Mouse (Mus musculus) cerebellum, adult 11 months (tissue): Measurements from ENCODE around the gene Med12.
A peak's percentile ranks its signal among the peaks of the same experiment; 100 is the strongest.
"Not testable (repeated sequence)": the region's sequence is repeated elsewhere in the genome, so short reads cannot be mapped to it uniquely, and the experiment has no call there.

Experiments
- DNase-seq: peaks from one replicate; pipeline ENCODE4 v3.0.0; 2022

Med12 gene

GRCm38 (mm10) chrX:101300427-101301030 lies 26.7 kb downstream of the Med12 start:
- no peak for DNase-seq

- no peak for DNase-seq
These were observed 27.8 kb downstream of the Med12 start for GRCm38 (mm10) chrX:101301654-101302053.

- DNase-seq = no peak
These were observed 30.8 kb downstream of the Med12 start for GRCm38 (mm10) chrX:101304646-101305045.

GRCm38 (mm10) chrX:101309299-101309698 lies 35.5 kb downstream of the Med12 start:
- no peak for DNase-seq

- DNase-seq = no peak
These were observed 40.0 kb downstream of the Med12 start for GRCm38 (mm10) chrX:101313625-101314359.

GRCm38 (mm10) chrX:101319775-101320174 lies 45.9 kb downstream of the Med12 start:
- no peak for DNase-seq

GRCm38 (mm10) chrX:101325989-101326899 lies 52.4 kb downstream of the Med12 start:
- no peak for DNase-seq

GRCm38 (mm10) chrX:101329372-101330028 lies 55.7 kb downstream of the Med12 start:
- DNase-seq = peak; percentile 58

GRCm38 (mm10) chrX:101332031-101332374 lies 58.2 kb downstream of the Med12 start:
- DNase-seq = no peak

GRCm38 (mm10) chrX:101332375-101333211 lies 58.8 kb downstream of the Med12 start:
- peak; percentile 85 for DNase-seq

- no peak for DNase-seq
These were observed 60.8 kb downstream of the Med12 start for GRCm38 (mm10) chrX:101334606-101335005.

- no peak for DNase-seq
These were observed 64.8 kb downstream of the Med12 start for GRCm38 (mm10) chrX:101338666-101339065.

- DNase-seq = not testable (repeated sequence)
These were observed 69.0 kb downstream of the Med12 start for GRCm38 (mm10) chrX:101342837-101343236.

GRCm38 (mm10) chrX:101345456-101345855 lies 71.6 kb downstream of the Med12 start:
- no peak for DNase-seq

GRCm38 (mm10) chrX:101346475-101346874 lies 72.6 kb downstream of the Med12 start:
- DNase-seq = no peak
